23 mouse cellular contexts compared by ENCODE assay signal in genomic region chr8:115645139-115645538, GRCm38 (mm10).
A peak's percentile ranks its signal among the peaks of the same experiment; 100 is the strongest.
DNase-seq lines count a peak whose midpoint lies in the region; ATAC-seq and TF ChIP-seq lines count a peak whose summit lies in the region.
"Had no signal": no experiment of that assay in that cellular context is flagged by ENCODE, and none has a peak within 500 bp of the region (broad histone marks: within the 10 kb centered on the region; RNA-seq: fewer than 3 reads in every experiment).

No protein-coding gene starts in this region.

- no peaks in the 10 kb centered on the region for H3K27me3 ChIP-seq in cerebellum, adult 2 months (ENCODE audit: control insufficient read depth, insufficient read depth, low read length)
- H3K27me3 ChIP-seq in forebrain, embryonic 14.5 days (replicated peaks; ENCODE audit: control insufficient read depth, insufficient read depth, low read length), result no peaks in the 10 kb centered on the region
- H3K27me3 ChIP-seq: embryonic facial prominence, embryonic 12.5 days; hindbrain, embryonic 12.5 days; Patski had no signal

- no peak overlapping the region for H3K4me3 ChIP-seq in cerebellum, adult 2 months (replicated peaks; ENCODE audit: insufficient read depth, low read depth, low read length)
- H3K4me3 ChIP-seq in forebrain, embryonic 14.5 days (ENCODE audit: low read depth, low read length), result no peak overlapping the region
- H3K4me3 ChIP-seq: embryonic facial prominence, embryonic 12.5 days; heart, embryonic 10.5 days; hindbrain, embryonic 12.5 days had no signal

- no peak for ATAC-seq in granulocyte monocyte progenitor cell, adult 5-6 weeks (replicated peaks; ENCODE audit: poor library complexity, severe bottlenecking)
- no peak for ATAC-seq in forebrain, embryonic 14.5 days
- ATAC-seq: activated CD4-positive, CD25-positive, alpha-beta regulatory T cell, adult 4 months; forebrain, embryonic 16.5 days; hindbrain, embryonic 16.5 days; inflammation-experienced regulatory T-cells, adult 6 months; intestine, postnatal 0 days; Patski had no signal

- no peaks in the 10 kb centered on the region for H3K9me3 ChIP-seq in forebrain, embryonic 14.5 days (replicated peaks; ENCODE audit: control insufficient read depth, low read length)
- H3K9me3 ChIP-seq: embryonic facial prominence, embryonic 12.5 days; heart, embryonic 10.5 days had no signal

- H3K4me1 ChIP-seq in cerebellum, adult 2 months (ENCODE audit: control insufficient read depth, insufficient read depth, low read length), result peaks cover 9% of the 10 kb centered on the region
- no peaks in the 10 kb centered on the region for H3K4me1 ChIP-seq in forebrain, embryonic 14.5 days (ENCODE audit: control insufficient read depth, insufficient read depth, low read length)
- H3K4me1 ChIP-seq: embryonic facial prominence, embryonic 12.5 days; hindbrain, embryonic 12.5 days had no signal

- DNase-seq in cerebellum, adult 11 months, result peak; percentile 21
- DNase-seq in cerebellum, postnatal 10 days, result no peak
- peak; percentile 32 to 60 for DNase-seq in cerebellum, adult 2 months
- peak; percentile 27 to 31 for DNase-seq in cerebellum, postnatal 25 days
- no peak for DNase-seq in B cell, adult 2 months
- DNase-seq in forebrain, embryonic 14.5 days (ENCODE audit: low spot score), result no peak
- DNase-seq: adrenal gland, postnatal 14 days; embryo, embryonic 11 days; gastrocnemius, postnatal 25 days; heart, adult 18-20 months; heart, postnatal 10 days; heart, postnatal 4 days; kidney, adult 8-10 months had no signal

- no peak overlapping the region for H3K9ac ChIP-seq in forebrain, embryonic 14.5 days (ENCODE audit: low read length)
- H3K9ac ChIP-seq: embryonic facial prominence, embryonic 12.5 days; hindbrain, embryonic 12.5 days had no signal

- no peak for TF ChIP-seq POLR2A in cerebellum, adult 2 months (IDR thresholded peaks at IDR 0.05; ENCODE audit: borderline replicate concordance, insufficient read depth, low read length)

- H3K36me3 ChIP-seq in forebrain, embryonic 14.5 days (ENCODE audit: control insufficient read depth, insufficient read depth, low read length), result no peaks in the 10 kb centered on the region
- H3K36me3 ChIP-seq: embryonic facial prominence, embryonic 12.5 days; heart, embryonic 10.5 days; hindbrain, embryonic 12.5 days had no signal

- no peak overlapping the region for H3K4me2 ChIP-seq in forebrain, embryonic 14.5 days (ENCODE audit: low read length)
- H3K4me2 ChIP-seq: embryonic facial prominence, embryonic 12.5 days; hindbrain, embryonic 12.5 days had no signal

- 3% methylated on average over 1 of the region's 1 CpGs for WGBS in cerebellum, adult 2 months
- 79% methylated on average over 1 of the region's 1 CpGs for WGBS in forebrain, embryonic 14.5 days

- no peak for TF ChIP-seq CTCF in cerebellum, adult 2 months (IDR thresholded peaks at IDR 0.05; ENCODE audit: borderline replicate concordance, insufficient read depth, low read depth, low read length)

- no peak overlapping the region for H3K27ac ChIP-seq in cerebellum, adult 2 months (ENCODE audit: insufficient read depth, low read length)
- no peak overlapping the region for H3K27ac ChIP-seq in forebrain, embryonic 14.5 days (ENCODE audit: low read depth, low read length)
- H3K27ac ChIP-seq: embryonic facial prominence, embryonic 12.5 days; heart, embryonic 10.5 days; hindbrain, embryonic 12.5 days had no signal

Comparison
In these comparisons a context has a peak if more than half of its experiments do, and no peak if none do; other contexts are left out.
1. DNase-seq: peak in cerebellum, adult 11 months (single experiment), cerebellum, adult 2 months (2 of 2) and cerebellum, postnatal 25 days (2 of 2); none in cerebellum, postnatal 10 days (0 of 2), B cell, adult 2 months (0 of 2) and forebrain, embryonic 14.5 days (single experiment).